Mouse (Mus musculus) MEL (cell line): ENCODE results near the gene Map3k3. TPM values are rescaled to one million over a fixed set of nuclear protein-coding genes. Genes with fewer than 3 reads are reported as not detected.

Experiments used
- DNase-seq: peaks from one replicate; pipeline ENCODE4 v3.0.0; 2011; ENCODE audit warnings: low read depth, low spot score
- H3K27ac ChIP-seq: 2 replicates; pipeline ENCODE4 v1.5.1; 2012; ENCODE audit warnings: low read depth, mild to moderate bottlenecking, control low read depth, low read length, moderate library complexity; ENCODE audit not compliant: control insufficient read depth
- H3K27me3 ChIP-seq, 2 experiments: fragments of 150-350 bp in 1 of 2; sonication (generic) in 1 of 2; 2 replicates each; pipeline ENCODE4 v1.6.1; 2012; ENCODE audit warnings: low read length in 2 of 2, mild to moderate bottlenecking in 2 of 2, improper control_type of control experiment in 1 of 2, moderate library complexity in 1 of 2; ENCODE audit not compliant: insufficient read depth in 2 of 2, control insufficient read depth in 1 of 2
- H3K36me3 ChIP-seq, 2 experiments: 2 replicates each; pipeline ENCODE4 v1.6.1; 2012 to 2014; ENCODE audit warnings: low read length in 2 of 2, improper control_type of control experiment in 1 of 2, inconsistent platforms in 1 of 2, mild to moderate bottlenecking in 1 of 2; ENCODE audit not compliant: insufficient read depth in 2 of 2, control insufficient read depth in 1 of 2
- H3K4me1 ChIP-seq, 2 experiments: fragments of 150-350 bp in 1 of 2; sonication (generic) in 1 of 2; 2 replicates each; pipeline ENCODE4 v1.6.1; 2012; ENCODE audit warnings: low read length in 2 of 2, improper control_type of control experiment in 1 of 2, mild to moderate bottlenecking in 1 of 2; ENCODE audit not compliant: insufficient read depth in 2 of 2, control insufficient read depth in 1 of 2
- H3K4me3 ChIP-seq, 2 experiments: fragments of 150-350 bp in 1 of 2; sonication (generic) in 1 of 2; 2 replicates each; pipeline ENCODE4 v1.5.1; 2012; ENCODE audit warnings: low read depth in 2 of 2, low read length in 2 of 2, mild to moderate bottlenecking in 2 of 2, moderate library complexity in 2 of 2, control low read depth in 1 of 2, improper control_type of control experiment in 1 of 2; ENCODE audit not compliant: control insufficient read depth in 1 of 2, insufficient read depth in 1 of 2
- H3K79me2 ChIP-seq: 2 replicates; pipeline ENCODE4 v1.6.1; 2012; ENCODE audit warnings: mild to moderate bottlenecking, low read length, moderate library complexity; ENCODE audit not compliant: control insufficient read depth, poor library complexity, insufficient read depth
- H3K9ac ChIP-seq: 2 replicates; pipeline ENCODE4 v1.6.1; 2012; ENCODE audit warnings: low read depth, mild to moderate bottlenecking, control low read depth, low read length, moderate library complexity; ENCODE audit not compliant: control insufficient read depth, poor library complexity, severe bottlenecking
- H3K9me3 ChIP-seq: fragments of 150-350 bp; sonication (generic); replicated peaks from 2 replicates; pipeline ENCODE4 v1.6.1; 2012; ENCODE audit warnings: mild to moderate bottlenecking, low read length, improper control_type of control experiment, moderate library complexity; ENCODE audit not compliant: insufficient read depth
- BHLHE40 ChIP-seq: IDR thresholded peaks from 2 replicates; pipeline ENCODE4 v1.6.1; 2012; ENCODE audit warnings: low read depth, mild to moderate bottlenecking, inconsistent platforms, low read length, improper control_type of control experiment, borderline replicate concordance
- CHD1 ChIP-seq: IDR thresholded peaks from 2 replicates; pipeline ENCODE4 v1.6.1; 2012; ENCODE audit warnings: low read depth, mild to moderate bottlenecking, inconsistent platforms, low read length, improper control_type of control experiment
- CTCF ChIP-seq, 3 experiments: IDR thresholded peaks in 2 of 3; conservative IDR thresholded peaks in 1 of 3; 2 replicates each; pipeline ENCODE4 v1.5.1; 2011 to 2012; ENCODE audit warnings: low read length in 3 of 3, low read depth in 2 of 3, mild to moderate bottlenecking in 2 of 3, improper control_type of control experiment in 1 of 3, inconsistent platforms in 1 of 3, mixed read lengths in 1 of 3, moderate library complexity in 1 of 3; ENCODE audit not compliant: control insufficient read depth in 1 of 3, insufficient read depth in 1 of 3, poor library complexity in 1 of 3, severe bottlenecking in 1 of 3
- E2F4 ChIP-seq: IDR thresholded peaks from 2 replicates; pipeline ENCODE4 v1.6.1; 2011; ENCODE audit warnings: low read depth, low read length, improper control_type of control experiment, borderline replicate concordance
- ELF1 ChIP-seq: IDR thresholded peaks from 2 replicates; pipeline ENCODE4 v1.6.1; 2014; ENCODE audit warnings: low read depth, mild to moderate bottlenecking, inconsistent platforms, low read length, improper control_type of control experiment, moderate library complexity
- EP300 ChIP-seq, 2 experiments: IDR thresholded peaks; 2 replicates each; pipeline ENCODE4 v1.6.1; 2011; ENCODE audit warnings: improper control_type of control experiment in 2 of 2, low read length in 2 of 2, low read depth in 1 of 2, mild to moderate bottlenecking in 1 of 2
- GABPA ChIP-seq: IDR thresholded peaks from 2 replicates; pipeline ENCODE4 v1.6.1; 2012; ENCODE audit warnings: low read depth, mild to moderate bottlenecking, inconsistent platforms, low read length, improper control_type of control experiment, moderate library complexity
- HCFC1 ChIP-seq: IDR thresholded peaks from 2 replicates; pipeline ENCODE4 v1.6.1; 2012; ENCODE audit warnings: low read depth, mild to moderate bottlenecking, inconsistent platforms, low read length, improper control_type of control experiment, moderate library complexity
- JUND ChIP-seq: IDR thresholded peaks from 2 replicates; pipeline ENCODE4 v1.6.1; 2011; ENCODE audit warnings: low read depth, mild to moderate bottlenecking, improper control_type of control experiment, low read length
- MAFK ChIP-seq: IDR thresholded peaks from 2 replicates; pipeline ENCODE4 v1.6.1; 2011; ENCODE audit warnings: low read depth, mild to moderate bottlenecking, low read length, improper control_type of control experiment, borderline replicate concordance
- MEF2A ChIP-seq: IDR thresholded peaks from 2 replicates; pipeline ENCODE4 v1.6.1; 2014; ENCODE audit warnings: low read depth, mild to moderate bottlenecking, inconsistent platforms, low read length, improper control_type of control experiment; ENCODE audit not compliant: poor library complexity, insufficient replicate concordance, severe bottlenecking; ENCODE audit errors: extremely low read depth
- MXI1 ChIP-seq: IDR thresholded peaks from 2 replicates; pipeline ENCODE4 v1.6.1; 2011; ENCODE audit warnings: mild to moderate bottlenecking, low read depth, low read length, improper control_type of control experiment
- MYB ChIP-seq: IDR thresholded peaks from 2 replicates; pipeline ENCODE4 v1.6.1; 2011; ENCODE audit warnings: mild to moderate bottlenecking, low read depth, low read length, improper control_type of control experiment
- POLR2AphosphoS2 ChIP-seq: IDR thresholded peaks from 2 replicates; pipeline ENCODE4 v1.6.1; 2011; ENCODE audit warnings: low read length, improper control_type of control experiment
- POLR2AphosphoS5 ChIP-seq: IDR thresholded peaks from 2 replicates; pipeline ENCODE4 v1.6.1; 2012; ENCODE audit warnings: low read depth, borderline replicate concordance, mild to moderate bottlenecking, inconsistent platforms, low read length, moderate library complexity, mixed read lengths
- RAD21 ChIP-seq: IDR thresholded peaks from 2 replicates; pipeline ENCODE4 v1.6.1; 2011; ENCODE audit warnings: mild to moderate bottlenecking, low read depth, low read length, improper control_type of control experiment
- SMC3 ChIP-seq: IDR thresholded peaks from 2 replicates; pipeline ENCODE4 v1.6.1; 2011; ENCODE audit warnings: low read depth, low read length, improper control_type of control experiment
- TBP ChIP-seq: IDR thresholded peaks from 2 replicates; pipeline ENCODE4 v1.8.0; 2011; ENCODE audit warnings: low read depth, low read length, improper control_type of control experiment
- TCF12 ChIP-seq: IDR thresholded peaks from 2 replicates; pipeline ENCODE4 v1.6.1; 2014; ENCODE audit warnings: low read depth, mild to moderate bottlenecking, inconsistent platforms, low read length, improper control_type of control experiment, moderate library complexity
- ZC3H11A ChIP-seq: IDR thresholded peaks from 2 replicates; pipeline ENCODE4 v1.6.1; 2012; ENCODE audit warnings: low read depth, mild to moderate bottlenecking, inconsistent platforms, low read length, improper control_type of control experiment
- ZKSCAN1 ChIP-seq: IDR thresholded peaks from 2 replicates; pipeline ENCODE4 v1.6.1; 2012; ENCODE audit warnings: low read depth, mild to moderate bottlenecking, inconsistent platforms, low read length, improper control_type of control experiment, moderate library complexity
- ZMIZ1 ChIP-seq: IDR thresholded peaks from 2 replicates; pipeline ENCODE4 v1.6.1; 2012; ENCODE audit warnings: low read depth, mild to moderate bottlenecking, inconsistent platforms, low read length, improper control_type of control experiment, moderate library complexity
- ZNF384 ChIP-seq: IDR thresholded peaks from 2 replicates; pipeline ENCODE4 v1.6.1; 2012; ENCODE audit warnings: low read depth, mild to moderate bottlenecking, inconsistent platforms, low read length, improper control_type of control experiment
- polyA plus RNA-seq, 2 experiments: library from polyadenylated mRNA; stranded (reverse) in 1 of 2; unstranded in 1 of 2; fragments of >175 nt in 1 of 2; fragments of >200 nt in 1 of 2; gene quantifications; 2 replicates each; pipeline versions ENCODE4 v1.2.1 to v1.2.4; 2012; ENCODE audit warnings: low replicate concordance in 2 of 2, low read depth in 1 of 2; ENCODE audit not compliant: insufficient read length in 2 of 2, insufficient read depth in 1 of 2, missing spikeins in 1 of 2
- total RNA-seq: library from RNA; depleted of rRNA; stranded (reverse); fragments of 300-350 nt; gene quantifications from 2 replicates; pipeline ENCODE4 v1.2.3, GENCODE M21; 2012

Map3k3 gene
- total and polyA plus RNA-seq, 3 experiments: 10.5 to 14.3 TPM; not detected in 1

DNA sequence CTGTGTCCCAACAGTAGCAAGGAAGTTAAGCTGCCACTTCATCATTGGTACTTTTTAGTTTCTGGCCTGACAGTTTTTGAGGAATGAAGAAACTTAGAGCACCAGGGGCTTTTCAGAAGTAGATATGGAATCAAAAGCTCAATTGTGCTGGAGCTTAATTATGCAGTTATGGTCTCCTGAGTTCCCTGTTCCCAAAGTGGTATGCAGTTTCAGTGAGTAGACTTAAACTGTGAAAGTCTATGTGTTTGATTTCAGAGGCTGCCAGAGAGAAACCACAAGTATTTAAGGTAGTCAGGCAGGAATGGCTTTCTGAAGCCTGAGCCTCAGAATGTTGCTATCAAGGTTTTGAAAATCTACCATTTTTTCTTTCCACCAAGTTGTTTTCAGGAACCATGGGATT, 27.3 kb downstream of the Map3k3 start:
- H3K4me1 ChIP-seq: peaks cover 0 to under 1% of the 10 kb centered on the region in 2 experiments; a peak in 1 of 4 replicates
- TF ChIP-seq ZKSCAN1 (no peak), CTCF (IDR thresholded peaks at IDR 0.05 in 2 of 3, conservative IDR thresholded peaks at IDR 0.05 in 1 of 3; ENCODE audit: control insufficient read depth in 1 of 3, insufficient read depth in 1 of 3, low read depth in 2 of 3, low read length in 3 of 3, poor library complexity in 1 of 3, severe bottlenecking in 1 of 3) (no peak), MAFK (no peak), SMC3 (no peak), TBP (no peak), EP300 (IDR thresholded peaks at IDR 0.05; ENCODE audit: low read depth in 1 of 2, low read length in 2 of 2) (no peak), RAD21 (no peak), MXI1 (no peak), CHD1 (no peak), ZC3H11A (no peak), GABPA (no peak), POLR2AphosphoS5 (no peak), POLR2AphosphoS2 (no peak), TCF12 (no peak), MYB (no peak), MEF2A (no peak)
- TF ChIP-seq, all 39 proteins: peak for 0
- H3K27me3 ChIP-seq: no peaks in the 10 kb centered on the region
- no peak overlapping the region for H3K4me3 ChIP-seq
- no peak overlapping the region for H3K27ac ChIP-seq
- no peak for DNase-seq
- no peaks in the 10 kb centered on the region for H3K79me2 ChIP-seq
- no peak overlapping the region for H3K9ac ChIP-seq
- peaks cover 0 to 2% of the 10 kb centered on the region in 2 experiments; a peak in 2 of 4 replicates for H3K36me3 ChIP-seq
- H3K9me3 ChIP-seq: no peaks in the 10 kb centered on the region

DNA sequence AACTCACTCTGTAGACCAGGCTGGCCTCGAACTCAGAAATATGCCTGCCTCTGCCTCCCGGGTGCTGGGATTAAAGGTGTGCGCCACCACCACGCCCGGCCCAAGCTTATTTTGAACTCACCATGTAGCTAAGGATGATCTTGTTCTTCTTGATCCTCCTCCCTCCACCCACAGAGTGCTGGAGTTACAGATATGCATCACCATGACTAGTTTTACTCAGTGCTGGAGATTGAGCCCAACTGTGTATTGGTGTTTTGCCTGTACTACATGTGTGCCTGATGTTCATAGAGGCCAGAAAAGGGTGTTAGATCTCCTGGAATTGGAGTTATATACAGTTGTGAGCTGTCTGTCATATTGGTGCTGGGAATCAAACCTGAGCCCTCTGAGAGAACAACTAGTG, 37.8 kb downstream of the Map3k3 start:
- H3K9me3 ChIP-seq: no peaks in the 10 kb centered on the region
- TF ChIP-seq POLR2AphosphoS5 (no peak), JUND (no peak), ZC3H11A (no peak), RAD21 (no peak), TCF12 (no peak), ZMIZ1 (no peak), HCFC1 (no peak), ELF1 (no peak), SMC3 (no peak), ZNF384 (no peak), ZKSCAN1 (no peak), BHLHE40 (no peak), E2F4 (no peak)
- TF ChIP-seq, all 39 proteins: peak for 0
- H3K9ac ChIP-seq: peak overlapping the region; percentile 12
- H3K4me1 ChIP-seq: peaks cover 12 to 15% of the 10 kb centered on the region in 2 experiments
- peak; percentile 56 for DNase-seq
- no peaks in the 10 kb centered on the region for H3K27me3 ChIP-seq
- H3K79me2 ChIP-seq: no peaks in the 10 kb centered on the region
- H3K36me3 ChIP-seq: peaks cover 0 to 19% of the 10 kb centered on the region in 2 experiments; a peak in 2 of 4 replicates
- H3K4me3 ChIP-seq: peak overlapping the region in 1 of 2 experiments; percentile 26; a peak in 2 of 4 replicates
- peak overlapping the region; percentile 65 for H3K27ac ChIP-seq
